Mouse (Mus musculus) forebrain, embryonic 11.5 days (tissue): Measurements from ENCODE around the gene Col1a2. TPM values are rescaled to one million over a fixed set of nuclear protein-coding genes. Genes with fewer than 3 reads are reported as not detected.
A peak's percentile ranks its signal among the peaks of the same experiment; 100 is the strongest.

Experiments
- ATAC-seq: fragments of 200-750 bp; cut with Nextera tagmentation; replicated peaks from 2 replicates; pipeline ENCODE4 v1.8.0; 2017; ENCODE audit warnings: moderate TSS enrichment; ENCODE audit not compliant: low FRiP score
- DNase-seq: peaks from one replicate; pipeline ENCODE4 v3.0.0-alpha.2; 2017; ENCODE audit warnings: low spot score
- H3K27ac ChIP-seq: fragments of 300-500 bp; sonication (generic); 2 replicates; pipeline ENCODE4 v1.5.1; 2014; ENCODE audit warnings: low read depth, low read length
- H3K27me3 ChIP-seq: fragments of 300-500 bp; sonication (generic); 2 replicates; pipeline ENCODE4 v1.6.1; 2014; ENCODE audit warnings: mild to moderate bottlenecking, low read length, mixed read lengths; ENCODE audit not compliant: control insufficient read depth, insufficient read depth
- H3K36me3 ChIP-seq: fragments of 300-500 bp; sonication (generic); 2 replicates; pipeline ENCODE4 v1.6.1; 2014; ENCODE audit warnings: mild to moderate bottlenecking, low read length, moderate library complexity, mixed read lengths; ENCODE audit not compliant: control insufficient read depth, insufficient read depth
- H3K4me1 ChIP-seq: fragments of 300-500 bp; sonication (generic); replicated peaks from 2 replicates; pipeline ENCODE4 v1.6.1; 2014; ENCODE audit warnings: low read length, mixed read lengths; ENCODE audit not compliant: control insufficient read depth, insufficient read depth
- H3K4me2 ChIP-seq: fragments of 300-500 bp; sonication (generic); 2 replicates; pipeline ENCODE4 v1.6.1; 2014; ENCODE audit warnings: low read depth, mild to moderate bottlenecking, low read length, moderate library complexity, mixed read lengths; ENCODE audit not compliant: severe bottlenecking
- H3K4me3 ChIP-seq: fragments of 300-500 bp; sonication (generic); 2 replicates; pipeline ENCODE4 v1.5.1; 2014; ENCODE audit warnings: low read depth, low read length
- H3K9ac ChIP-seq: fragments of 300-500 bp; sonication (generic); 2 replicates; pipeline ENCODE4 v1.6.1; 2014; ENCODE audit warnings: low read length
- H3K9me3 ChIP-seq: fragments of 300-500 bp; sonication (generic); 2 replicates; pipeline ENCODE4 v1.6.1; 2016; ENCODE audit warnings: low read length, mixed read lengths; ENCODE audit not compliant: control insufficient read depth
- WGBS: fragments of 180-500 bp; shearing (Covaris S2); extraction: QIAGEN DNeasy Blood & Tissue Kit; methylation state at CpG from one replicate; pipeline ENCODE4 v1.1.7; 2014; 5-methylcytosine and 5-hydroxymethylcytosine counted together
- polyA plus RNA-seq: library from polyadenylated mRNA; unstranded; fragments of >200 nt; fragmentation: Nextera tagmentation; extraction: Ambion mirVana; gene quantifications from 2 replicates; pipeline ENCODE4 v1.2.1, GENCODE M21; 2014

Col1a2 gene
- polyA plus RNA-seq, 1 experiment from 2014 or later: 140 TPM

DNA sequence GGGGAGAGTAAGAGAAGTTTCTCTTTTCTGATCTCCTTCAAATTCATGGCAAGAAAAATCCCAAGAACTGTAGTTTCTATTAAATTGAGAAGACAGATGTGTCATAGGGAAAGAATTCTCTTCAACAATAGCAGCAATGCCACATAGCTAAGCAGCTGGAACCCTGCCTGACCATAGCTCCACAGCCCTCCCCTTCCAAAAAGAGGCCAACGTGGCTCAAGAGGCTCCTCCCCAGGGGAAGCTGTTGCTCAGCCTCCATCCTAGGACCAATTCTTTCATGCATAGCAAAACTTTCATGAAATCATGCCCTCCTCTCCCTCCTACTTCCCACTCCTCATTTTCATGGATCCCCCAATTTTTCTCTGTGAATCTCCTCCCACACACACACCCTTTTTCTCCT is 16.3 kb upstream of the Col1a2 start:
- H3K9me3 ChIP-seq: no peaks in the 10 kb centered on the region
- H3K27me3 ChIP-seq: no peaks in the 10 kb centered on the region
- no peaks in the 10 kb centered on the region; the same call in 1 of the 2 replicates for H3K4me1 ChIP-seq
- H3K4me3 ChIP-seq: no peak overlapping the region
- DNase-seq (no peak), ATAC-seq (no peak)
- 0% methylated on average over 1 of the region's 1 CpGs for WGBS
- H3K36me3 ChIP-seq: no peaks in the 10 kb centered on the region
- no peak overlapping the region for H3K4me2 ChIP-seq
- H3K27ac ChIP-seq: no peak overlapping the region
- H3K9ac ChIP-seq: no peak overlapping the region

DNA sequence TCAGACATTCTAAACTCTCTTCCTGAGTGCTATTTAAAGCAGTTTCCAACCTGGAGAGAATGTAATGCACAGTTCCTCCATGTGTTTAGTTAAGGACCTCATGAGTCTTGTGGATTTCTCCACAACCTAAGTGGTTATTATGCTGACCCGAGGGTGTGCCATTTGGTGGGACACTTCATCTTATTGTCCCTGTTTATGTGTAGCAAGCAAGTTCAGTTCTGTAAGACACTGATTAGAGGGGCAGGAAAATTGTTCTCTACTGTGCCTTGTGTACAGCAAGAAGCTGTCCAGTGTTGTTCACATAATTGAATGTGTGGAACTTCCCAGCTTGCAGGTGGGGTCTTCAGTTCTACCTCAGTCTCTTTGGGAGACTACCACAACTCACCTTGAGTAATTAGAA is 15.6 kb upstream of the Col1a2 start:
- Histone ChIP-seq H3K36me3 (no peaks in the 10 kb centered on the region), H3K4me3 (no peak overlapping the region), H3K4me1 (no peaks in the 10 kb centered on the region; the same call in 1 of the 2 replicates), H3K27me3 (no peaks in the 10 kb centered on the region), H3K9ac (no peak overlapping the region), H3K9me3 (no peaks in the 10 kb centered on the region), H3K27ac (no peak overlapping the region; the same call in 1 of the 2 replicates), H3K4me2 (no peak overlapping the region)
- no peak for ATAC-seq
- 61% methylated on average over 1 of the region's 1 CpGs for WGBS
- DNase-seq: no peak

DNA sequence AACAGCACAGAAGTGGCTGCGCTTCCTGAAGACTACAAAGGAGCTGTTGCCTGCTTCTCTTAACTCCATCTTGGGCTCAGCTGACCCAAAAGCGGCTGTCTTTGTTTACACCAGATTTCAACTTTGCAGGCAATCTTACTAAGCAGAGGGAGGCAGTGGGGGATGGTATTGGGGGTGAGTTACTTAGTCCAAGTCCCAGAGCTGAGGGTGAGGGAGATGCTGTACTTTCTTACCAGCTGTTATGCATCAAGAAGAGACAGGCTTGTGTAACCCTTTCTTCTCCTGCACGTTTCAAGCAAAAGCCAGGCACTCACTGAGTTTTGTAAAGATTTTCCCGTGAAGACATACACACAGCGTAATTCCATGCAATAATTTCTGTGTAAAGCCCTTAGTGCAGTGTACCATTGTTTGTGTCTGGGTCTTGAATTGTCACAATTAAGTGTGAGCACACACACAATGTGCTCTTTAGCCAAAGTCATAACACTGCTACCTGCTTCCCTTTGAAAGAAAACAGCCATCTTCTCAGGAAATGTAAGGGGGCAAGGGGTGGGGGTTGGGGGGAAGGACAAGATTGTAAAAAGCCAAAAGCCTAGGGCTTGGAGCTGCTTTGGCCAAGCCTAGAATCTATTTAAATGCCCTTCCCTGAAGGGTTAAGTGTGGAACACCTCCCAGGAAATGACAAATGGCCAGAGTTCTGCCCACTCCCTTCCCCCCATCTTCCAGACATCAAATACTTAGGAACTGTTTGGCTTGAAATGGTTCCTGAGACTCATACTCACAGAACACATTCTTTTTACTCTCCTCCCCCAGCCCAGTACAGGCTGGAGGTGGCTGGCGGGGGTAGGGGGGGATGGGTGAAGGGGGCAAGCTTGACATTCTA is 15.0 kb upstream of the Col1a2 start:
- Histone ChIP-seq H3K4me2 (no peak overlapping the region), H3K27me3 (no peaks in the 10 kb centered on the region), H3K9me3 (no peaks in the 10 kb centered on the region), H3K4me1 (no peaks in the 10 kb centered on the region; the same call in 1 of the 2 replicates), H3K9ac (no peak overlapping the region), H3K4me3 (no peak overlapping the region), H3K27ac (no peak overlapping the region; the same call in 1 of the 2 replicates), H3K36me3 (no peaks in the 10 kb centered on the region)
- DNase-seq (no peak), ATAC-seq (no peak)
- 48% methylated on average over 6 of the region's 6 CpGs for WGBS

DNA sequence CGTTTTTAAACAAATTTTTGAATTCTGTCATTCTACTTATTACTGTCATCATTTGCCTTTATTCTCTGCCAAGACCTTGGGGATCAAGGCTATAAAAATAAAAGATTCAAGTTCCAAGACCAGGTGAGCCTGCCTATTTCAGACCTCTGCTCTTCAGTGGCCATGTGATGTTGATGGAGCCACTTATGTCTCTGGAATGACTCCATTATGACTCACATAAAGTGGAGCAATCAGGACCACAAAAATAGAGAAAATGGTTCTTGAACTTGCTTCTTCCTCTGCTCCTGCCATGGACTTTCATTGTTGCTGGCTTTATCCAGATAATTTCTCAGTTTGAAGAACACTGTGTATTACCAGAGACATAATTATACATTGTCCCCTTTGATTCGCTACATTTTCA is 10.9 kb upstream of the Col1a2 start:
- WGBS: 73% methylated on average over 2 of the region's 2 CpGs
- ATAC-seq (no peak), DNase-seq (no peak)
- Histone ChIP-seq H3K27me3 (no peaks in the 10 kb centered on the region), H3K4me2 (no peak overlapping the region), H3K4me1 (no peaks in the 10 kb centered on the region), H3K27ac (no peak overlapping the region), H3K9ac (no peak overlapping the region), H3K9me3 (no peaks in the 10 kb centered on the region), H3K4me3 (no peak overlapping the region), H3K36me3 (no peaks in the 10 kb centered on the region)

DNA sequence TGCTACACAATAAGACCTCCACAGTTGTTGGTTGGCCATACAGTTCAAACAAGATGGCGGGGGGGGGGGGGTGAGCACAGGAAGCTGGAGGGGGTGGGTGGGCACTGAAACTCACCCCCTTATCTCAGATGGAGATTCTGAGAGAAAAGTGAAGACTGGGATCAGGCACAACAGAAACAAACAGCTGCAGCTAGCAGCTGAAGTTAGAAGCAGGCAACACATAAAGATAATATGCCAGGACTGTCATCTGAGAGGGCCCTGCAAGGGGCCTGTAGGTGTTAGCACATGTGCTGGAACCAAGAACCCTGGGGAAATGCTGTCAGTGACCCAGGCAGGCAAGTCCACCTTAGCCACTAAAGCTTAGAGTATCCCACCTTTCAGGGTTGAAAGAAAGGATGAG is 8.2 kb upstream of the Col1a2 start:
- Histone ChIP-seq H3K27me3 (no peaks in the 10 kb centered on the region), H3K4me2 (no peak overlapping the region), H3K4me3 (no peak overlapping the region), H3K36me3 (no peaks in the 10 kb centered on the region), H3K27ac (no peak overlapping the region), H3K4me1 (no peaks in the 10 kb centered on the region), H3K9me3 (no peaks in the 10 kb centered on the region), H3K9ac (no peak overlapping the region)
- 69% methylated on average over 1 of the region's 1 CpGs for WGBS
- ATAC-seq (no peak), DNase-seq (no peak)

DNA sequence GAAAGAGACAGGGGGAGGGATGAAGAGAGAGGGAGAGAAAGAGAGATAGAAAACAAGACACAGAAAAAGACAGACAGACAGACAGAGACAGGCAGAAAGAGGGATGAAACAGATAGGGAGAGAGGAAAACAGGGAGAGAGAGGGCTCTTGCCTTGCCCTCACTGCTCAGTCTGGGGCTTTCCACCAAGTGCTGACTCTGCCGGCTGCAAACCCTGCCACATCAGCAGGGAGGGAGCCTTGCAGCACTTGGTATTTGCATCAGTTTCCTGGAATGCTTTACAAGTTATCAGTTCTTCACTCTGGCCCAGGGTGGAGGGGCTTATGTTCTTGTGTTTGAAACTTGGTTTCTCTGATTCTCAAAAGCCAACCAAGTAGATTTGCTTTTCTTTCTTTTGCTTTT is 1.5 kb upstream of the Col1a2 start:
- H3K27ac ChIP-seq: no peak overlapping the region
- H3K9ac ChIP-seq: no peak overlapping the region
- H3K9me3 ChIP-seq: no peaks in the 10 kb centered on the region
- peaks cover 6% of the 10 kb centered on the region; the same call in 1 of the 2 replicates for H3K27me3 ChIP-seq
- no peak overlapping the region for H3K4me3 ChIP-seq
- H3K4me1 ChIP-seq: no peaks in the 10 kb centered on the region
- H3K36me3 ChIP-seq: no peaks in the 10 kb centered on the region
- DNase-seq (no peak), ATAC-seq (no peak)
- WGBS: 0% methylated on average over 1 of the region's 1 CpGs
- no peak overlapping the region for H3K4me2 ChIP-seq

DNA sequence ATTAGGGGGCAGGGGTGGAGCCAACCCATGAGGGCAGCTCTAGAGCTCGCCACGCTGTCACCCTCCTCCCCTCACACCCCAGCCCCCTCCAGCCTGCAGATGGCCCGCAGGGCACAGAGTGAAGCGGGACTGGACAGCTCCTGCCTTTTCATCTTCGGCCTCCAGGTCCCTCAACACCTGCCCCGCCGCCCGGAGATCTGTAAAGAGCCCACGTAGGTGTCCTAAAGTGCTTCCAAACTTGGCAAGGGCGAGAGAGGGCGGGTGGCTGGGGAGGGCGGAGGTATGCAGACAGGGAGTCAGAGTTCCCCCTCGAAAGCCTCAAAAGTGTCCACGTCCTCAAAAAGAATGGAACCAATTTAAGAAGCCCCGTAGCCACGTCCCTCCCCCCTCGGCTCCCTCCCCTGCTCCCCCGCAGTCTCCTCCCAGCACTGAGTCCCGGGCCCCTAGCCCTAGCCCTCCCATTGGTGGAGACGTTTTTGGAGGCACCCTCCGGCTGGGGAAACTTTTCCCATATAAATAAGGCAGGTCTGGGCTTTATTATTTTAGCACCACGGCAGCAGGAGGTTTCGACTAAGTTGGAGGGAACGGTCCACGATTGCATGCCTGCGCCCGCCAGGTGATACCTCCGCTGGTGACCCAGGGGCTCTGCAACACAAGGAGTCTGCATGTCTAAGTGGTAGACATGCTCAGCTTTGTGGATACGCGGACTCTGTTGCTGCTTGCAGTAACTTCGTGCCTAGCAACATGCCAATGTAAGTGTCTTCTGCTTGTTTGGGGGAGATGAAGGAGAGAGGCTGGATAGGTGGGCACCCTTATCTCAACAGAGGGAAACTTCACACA is 764 bp downstream of the Col1a2 start:
- peak overlapping the region; percentile 48; the same call in 1 of the 2 replicates for H3K9ac ChIP-seq
- no peaks in the 10 kb centered on the region for H3K9me3 ChIP-seq
- H3K4me2 ChIP-seq: peak overlapping the region; percentile 73
- H3K4me1 ChIP-seq: no peaks in the 10 kb centered on the region
- no peak overlapping the region for H3K27ac ChIP-seq
- ATAC-seq (peak; percentile 81), DNase-seq (peak; percentile 74)
- H3K36me3 ChIP-seq: no peaks in the 10 kb centered on the region
- under 1% methylated on average over 31 of the region's 31 CpGs for WGBS
- peak overlapping the region; percentile 37 for H3K4me3 ChIP-seq
- peaks cover 6% of the 10 kb centered on the region; the same call in 1 of the 2 replicates for H3K27me3 ChIP-seq

DNA sequence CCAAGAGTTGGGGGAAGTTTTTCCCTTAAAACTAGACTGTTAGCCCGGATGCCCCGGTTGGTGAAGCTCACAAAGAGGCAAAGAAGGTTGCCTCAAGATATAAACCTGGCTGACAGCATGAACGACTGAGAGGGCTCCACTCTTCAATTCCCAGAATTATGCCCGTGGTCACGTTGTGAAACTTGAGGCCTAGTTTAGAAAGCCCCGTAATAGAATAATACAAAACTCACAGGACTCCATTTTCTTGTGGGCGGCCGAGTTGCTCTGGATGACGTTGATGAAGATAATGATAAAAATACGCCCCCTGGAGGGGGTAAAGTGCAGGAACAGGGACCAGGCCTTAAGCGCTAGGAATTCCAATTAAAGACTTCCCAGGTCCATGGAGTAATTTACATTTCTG is 1.5 kb downstream of the Col1a2 start:
- Histone ChIP-seq H3K4me2 (peak overlapping the region; percentile 31; the same call in 1 of the 2 replicates), H3K9me3 (no peaks in the 10 kb centered on the region), H3K27me3 (peaks cover 6% of the 10 kb centered on the region; the same call in 1 of the 2 replicates), H3K4me3 (peak overlapping the region; percentile 37), H3K27ac (no peak overlapping the region), H3K4me1 (no peaks in the 10 kb centered on the region), H3K9ac (peak overlapping the region; percentile 48; the same call in 1 of the 2 replicates), H3K36me3 (no peaks in the 10 kb centered on the region)
- peak; percentile 37; the same call in 1 of the 2 replicates for ATAC-seq
- DNase-seq: peak; percentile 58
- WGBS: 4% methylated on average over 11 of the region's 11 CpGs
